Mouse (Mus musculus) CH12.LX (cell line): ENCODE results near the gene Ccnjl.

ENCODE experiments used
- BHLHE40 ChIP-seq: IDR thresholded peaks from 2 replicates; pipeline ENCODE4 v1.6.1; 2011; ENCODE audit warnings: mild to moderate bottlenecking, low read depth, low read length, improper control_type of control experiment
- CTCF ChIP-seq, 2 experiments: IDR thresholded peaks in 1 of 2; conservative IDR thresholded peaks in 1 of 2; 2 replicates each; pipeline ENCODE4 v1.5.1; 2011 to 2012; ENCODE audit warnings: low read depth in 2 of 2, low read length in 2 of 2, improper control_type of control experiment in 1 of 2, inconsistent platforms in 1 of 2, mild to moderate bottlenecking in 1 of 2, moderate library complexity in 1 of 2
- EP300 ChIP-seq: IDR thresholded peaks from 2 replicates; pipeline ENCODE4 v1.6.1; 2011; ENCODE audit warnings: low read length, improper control_type of control experiment
- ETS1 ChIP-seq: conservative IDR thresholded peaks from 2 replicates; pipeline ENCODE4 v1.6.1; 2012; ENCODE audit warnings: low read depth, mild to moderate bottlenecking, inconsistent platforms, low read length, improper control_type of control experiment, moderate library complexity
- GABPA ChIP-seq: IDR thresholded peaks from 2 replicates; pipeline ENCODE4 v1.6.1; 2012; ENCODE audit warnings: low read depth, low read length, improper control_type of control experiment, inconsistent platforms; ENCODE audit not compliant: insufficient replicate concordance
- JUN ChIP-seq: IDR thresholded peaks from 2 replicates; pipeline ENCODE4 v1.6.1; 2011; ENCODE audit warnings: low read depth, mild to moderate bottlenecking, low read length, improper control_type of control experiment, moderate library complexity; ENCODE audit not compliant: insufficient read depth
- JUND ChIP-seq: conservative IDR thresholded peaks from 2 replicates; pipeline ENCODE4 v1.6.1; 2011; ENCODE audit warnings: low read depth, low read length, improper control_type of control experiment
- MAFK ChIP-seq: IDR thresholded peaks from 2 replicates; pipeline ENCODE4 v1.6.1; 2011; ENCODE audit warnings: low read length, improper control_type of control experiment; ENCODE audit not compliant: insufficient replicate concordance
- POLR2A ChIP-seq: IDR thresholded peaks from 2 replicates; pipeline ENCODE4 v1.6.1; 2011; ENCODE audit warnings: low read depth, mild to moderate bottlenecking, improper control_type of control experiment, low read length
- RCOR1 ChIP-seq: conservative IDR thresholded peaks from 2 replicates; pipeline ENCODE4 v1.6.1; 2012; ENCODE audit warnings: low read depth, mild to moderate bottlenecking, inconsistent platforms, low read length, improper control_type of control experiment
- TCF12 ChIP-seq: IDR thresholded peaks from 2 replicates; pipeline ENCODE4 v1.6.1; 2014; ENCODE audit warnings: low read depth, mild to moderate bottlenecking, inconsistent platforms, low read length, improper control_type of control experiment
- USF1 ChIP-seq: IDR thresholded peaks from 2 replicates; pipeline ENCODE4 v1.6.1; 2014; ENCODE audit warnings: low read depth, mild to moderate bottlenecking, inconsistent platforms, low read length, improper control_type of control experiment
- ZC3H11A ChIP-seq: IDR thresholded peaks from 2 replicates; pipeline ENCODE4 v1.6.1; 2012; ENCODE audit warnings: low read depth, mild to moderate bottlenecking, inconsistent platforms, low read length, improper control_type of control experiment
- ZMIZ1 ChIP-seq: IDR thresholded peaks from 2 replicates; pipeline ENCODE4 v1.6.1; 2012; ENCODE audit warnings: low read depth, mild to moderate bottlenecking, inconsistent platforms, low read length, improper control_type of control experiment

- TF ChIP-seq POLR2A: no peak
- TF ChIP-seq MAFK: no peak
- no peak for TF ChIP-seq JUN
- TF ChIP-seq CTCF (conservative IDR thresholded peaks at IDR 0.05 in 1 of 2, IDR thresholded peaks at IDR 0.05 in 1 of 2; ENCODE audit: low read depth in 2 of 2, low read length in 2 of 2): no peak
- no peak for TF ChIP-seq RCOR1
- no peak for TF ChIP-seq ZC3H11A
- no peak for TF ChIP-seq BHLHE40
- TF ChIP-seq ETS1: no peak
- TF ChIP-seq JUND: no peak
- TF ChIP-seq USF1: no peak
- no peak for TF ChIP-seq TCF12
- no peak for TF ChIP-seq ZMIZ1
- TF ChIP-seq EP300: no peak
- no peak for TF ChIP-seq GABPA
These were observed 97.8 kb downstream of the Ccnjl start for GRCm38 (mm10) chr11:43626300-43626926.
